Mouse (Mus musculus) kidney, embryonic 15.5 days (tissue): ENCODE results near the gene B3galnt1. TPM values are rescaled to one million over a fixed set of nuclear protein-coding genes. Genes with fewer than 3 reads are reported as not detected.

Experiments
- ATAC-seq: fragments of 200-750 bp; cut with Nextera tagmentation; replicated peaks from 2 replicates; pipeline ENCODE4 v1.8.0; 2017; ENCODE audit warnings: moderate TSS enrichment; ENCODE audit not compliant: low FRiP score
- H3K27ac ChIP-seq: fragments of 300-500 bp; sonication (generic); 2 replicates; pipeline ENCODE4 v1.5.1; 2015; ENCODE audit warnings: mild to moderate bottlenecking, inconsistent platforms
- H3K27me3 ChIP-seq: fragments of 300-500 bp; sonication (generic); 2 replicates; pipeline ENCODE4 v1.6.1; 2015; ENCODE audit warnings: inconsistent platforms
- H3K36me3 ChIP-seq: fragments of 300-500 bp; sonication (generic); 2 replicates; pipeline ENCODE4 v1.6.1; 2015; ENCODE audit warnings: inconsistent platforms
- H3K4me1 ChIP-seq: fragments of 300-500 bp; sonication (generic); 2 replicates; pipeline ENCODE4 v1.6.1; 2015; ENCODE audit warnings: inconsistent platforms
- H3K4me2 ChIP-seq: fragments of 300-500 bp; sonication (generic); 2 replicates; pipeline ENCODE4 v1.6.1; 2015; ENCODE audit warnings: moderate library complexity, mild to moderate bottlenecking, inconsistent platforms
- H3K4me3 ChIP-seq: fragments of 300-500 bp; sonication (generic); replicated peaks from 2 replicates; pipeline ENCODE4 v1.5.1; 2015; ENCODE audit warnings: mild to moderate bottlenecking, inconsistent platforms
- H3K9ac ChIP-seq: fragments of 300-500 bp; sonication (generic); 2 replicates; pipeline ENCODE4 v1.6.1; 2015; ENCODE audit warnings: mild to moderate bottlenecking, inconsistent platforms
- H3K9me3 ChIP-seq: fragments of 300-500 bp; sonication (generic); replicated peaks from 2 replicates; pipeline ENCODE4 v1.6.1; 2016; ENCODE audit warnings: inconsistent platforms
- WGBS: fragments of 180-500 bp; shearing (Covaris S2); methylation state at CpG from one replicate; pipeline ENCODE4 v1.1.7; 2015; ENCODE audit warnings: mixed read lengths; 5-methylcytosine and 5-hydroxymethylcytosine counted together
- polyA plus RNA-seq: library from polyadenylated mRNA; unstranded; fragments of >200 nt; fragmentation: Nextera tagmentation; extraction: Ambion mirVana; gene quantifications from 2 replicates; pipeline ENCODE4 v1.2.1, GENCODE M21; 2015

Gene B3galnt1
- polyA plus RNA-seq, 1 experiment from 2014 or later: 34.0 TPM

- no peak for ATAC-seq
- H3K9ac ChIP-seq: no peak overlapping the region
- peaks cover 10% of the 10 kb centered on the region for H3K4me1 ChIP-seq
- no peaks in the 10 kb centered on the region for H3K27me3 ChIP-seq
- H3K36me3 ChIP-seq: no peaks in the 10 kb centered on the region
- WGBS: 69% methylated on average over 7 of the region's 7 CpGs
- no peaks in the 10 kb centered on the region for H3K9me3 ChIP-seq
- no peak overlapping the region for H3K4me2 ChIP-seq
- no peak overlapping the region for H3K27ac ChIP-seq
- no peak overlapping the region for H3K4me3 ChIP-seq
Measured at GRCm38 (mm10) chr3:69559975-69560330, 38.8 kb downstream of the B3galnt1 start.

- H3K36me3 ChIP-seq: no peaks in the 10 kb centered on the region
- no peak overlapping the region for H3K9ac ChIP-seq
- H3K27me3 ChIP-seq: no peaks in the 10 kb centered on the region
- peaks cover 10% of the 10 kb centered on the region for H3K4me1 ChIP-seq
- no peaks in the 10 kb centered on the region for H3K9me3 ChIP-seq
- WGBS: 59% methylated on average over 6 of the region's 6 CpGs
- H3K27ac ChIP-seq: no peak overlapping the region
- no peak overlapping the region for H3K4me2 ChIP-seq
- no peak overlapping the region for H3K4me3 ChIP-seq
- no peak for ATAC-seq
Measured at GRCm38 (mm10) chr3:69559316-69559974, 39.3 kb downstream of the B3galnt1 start.

- no peaks in the 10 kb centered on the region for H3K36me3 ChIP-seq
- H3K4me2 ChIP-seq: no peak overlapping the region
- ATAC-seq: no peak
- H3K4me1 ChIP-seq: peaks cover 10% of the 10 kb centered on the region
- H3K27ac ChIP-seq: no peak overlapping the region
- H3K27me3 ChIP-seq: no peaks in the 10 kb centered on the region
- no peak overlapping the region for H3K4me3 ChIP-seq
- WGBS: 82% methylated on average over 12 of the region's 12 CpGs
- no peaks in the 10 kb centered on the region for H3K9me3 ChIP-seq
- H3K9ac ChIP-seq: no peak overlapping the region
Measured at GRCm38 (mm10) chr3:69556092-69556778, 42.5 kb downstream of the B3galnt1 start.

GRCm38 (mm10) chr3:69555511-69555910 lies 43.2 kb downstream of the B3galnt1 start:
- H3K27ac ChIP-seq: no peak overlapping the region
- H3K36me3 ChIP-seq: no peaks in the 10 kb centered on the region
- H3K4me3 ChIP-seq: no peak overlapping the region
- no peak overlapping the region for H3K9ac ChIP-seq
- peaks cover 10% of the 10 kb centered on the region for H3K4me1 ChIP-seq
- no peaks in the 10 kb centered on the region for H3K9me3 ChIP-seq
- no peaks in the 10 kb centered on the region for H3K27me3 ChIP-seq
- WGBS: 87% methylated on average over 6 of the region's 6 CpGs
- no peak for ATAC-seq
- no peak overlapping the region for H3K4me2 ChIP-seq

GRCm38 (mm10) chr3:69549602-69550001 lies 49.2 kb downstream of the B3galnt1 start:
- 84% methylated on average over 4 of the region's 4 CpGs for WGBS
- Histone ChIP-seq H3K27ac (no peak overlapping the region), H3K27me3 (no peaks in the 10 kb centered on the region), H3K4me1 (no peaks in the 10 kb centered on the region), H3K9me3 (no peaks in the 10 kb centered on the region), H3K4me2 (no peak overlapping the region), H3K9ac (no peak overlapping the region), H3K4me3 (no peak overlapping the region), H3K36me3 (no peaks in the 10 kb centered on the region)
- no peak for ATAC-seq

- H3K4me3 ChIP-seq: no peak overlapping the region
- H3K27ac ChIP-seq: no peak overlapping the region
- no peaks in the 10 kb centered on the region for H3K27me3 ChIP-seq
- H3K9ac ChIP-seq: no peak overlapping the region
- H3K4me1 ChIP-seq: no peaks in the 10 kb centered on the region
- ATAC-seq: no peak
- H3K36me3 ChIP-seq: no peaks in the 10 kb centered on the region
- H3K9me3 ChIP-seq: no peaks in the 10 kb centered on the region
- H3K4me2 ChIP-seq: no peak overlapping the region
- WGBS: 75% methylated on average over 22 of the region's 22 CpGs
Measured at GRCm38 (mm10) chr3:69548704-69549455, 49.9 kb downstream of the B3galnt1 start.

GRCm38 (mm10) chr3:69545017-69545416 lies 53.7 kb downstream of the B3galnt1 start:
- Histone ChIP-seq H3K27ac (no peak overlapping the region), H3K9ac (no peak overlapping the region), H3K4me2 (no peak overlapping the region), H3K9me3 (no peaks in the 10 kb centered on the region), H3K4me3 (no peak overlapping the region), H3K4me1 (no peaks in the 10 kb centered on the region), H3K36me3 (no peaks in the 10 kb centered on the region), H3K27me3 (no peaks in the 10 kb centered on the region)
- 87% methylated on average over 5 of the region's 5 CpGs for WGBS
- no peak for ATAC-seq

GRCm38 (mm10) chr3:69543730-69544129 lies 55.0 kb downstream of the B3galnt1 start:
- H3K9ac ChIP-seq: no peak overlapping the region
- WGBS: 91% methylated on average over 1 of the region's 1 CpGs
- no peak overlapping the region for H3K4me3 ChIP-seq
- no peaks in the 10 kb centered on the region for H3K27me3 ChIP-seq
- H3K36me3 ChIP-seq: no peaks in the 10 kb centered on the region
- no peak overlapping the region for H3K4me2 ChIP-seq
- ATAC-seq: no peak
- no peaks in the 10 kb centered on the region for H3K9me3 ChIP-seq
- no peak overlapping the region for H3K27ac ChIP-seq
- H3K4me1 ChIP-seq: 0 out of 2 replicates have a peak, but pooled peaks cover 4% of the 10 kb centered on the region

- 0 out of 2 replicates have a peak, but pooled peaks cover 4% of the 10 kb centered on the region for H3K4me1 ChIP-seq
- 80% methylated on average over 8 of the region's 8 CpGs for WGBS
- H3K9me3 ChIP-seq: no peaks in the 10 kb centered on the region
- ATAC-seq: no peak
- no peaks in the 10 kb centered on the region for H3K36me3 ChIP-seq
- no peak overlapping the region for H3K4me3 ChIP-seq
- no peaks in the 10 kb centered on the region for H3K27me3 ChIP-seq
- no peak overlapping the region for H3K4me2 ChIP-seq
- H3K27ac ChIP-seq: no peak overlapping the region
- no peak overlapping the region for H3K9ac ChIP-seq
Measured at GRCm38 (mm10) chr3:69542962-69543361, 55.8 kb downstream of the B3galnt1 start.

- no peaks in the 10 kb centered on the region for H3K27me3 ChIP-seq
- no peak overlapping the region for H3K9ac ChIP-seq
- no peaks in the 10 kb centered on the region for H3K36me3 ChIP-seq
- 0 out of 2 replicates have a peak overlapping the region, but pooled peaks have one; percentile 27 for H3K27ac ChIP-seq
- H3K4me1 ChIP-seq: peaks cover 19% of the 10 kb centered on the region
- 0 out of 2 replicates have a peak overlapping the region, but pooled peaks have one; percentile 10 for H3K4me2 ChIP-seq
- no peak overlapping the region for H3K4me3 ChIP-seq
- WGBS: 50% methylated on average over 25 of the region's 25 CpGs
- ATAC-seq: peak; percentile 50; the same call in 1 of the 2 replicates
- no peaks in the 10 kb centered on the region for H3K9me3 ChIP-seq
Measured at GRCm38 (mm10) chr3:69535941-69536647, 62.7 kb downstream of the B3galnt1 start.

- Histone ChIP-seq H3K4me3 (no peak overlapping the region), H3K36me3 (no peaks in the 10 kb centered on the region), H3K9ac (no peak overlapping the region), H3K27ac (no peak overlapping the region), H3K4me1 (peaks cover 19% of the 10 kb centered on the region), H3K4me2 (no peak overlapping the region), H3K27me3 (no peaks in the 10 kb centered on the region), H3K9me3 (no peaks in the 10 kb centered on the region)
- 80% methylated on average over 10 of the region's 10 CpGs for WGBS
- ATAC-seq: no peak
Measured at GRCm38 (mm10) chr3:69535486-69535885, 63.3 kb downstream of the B3galnt1 start.

GRCm38 (mm10) chr3:69532687-69533086 lies 66.1 kb downstream of the B3galnt1 start:
- peaks cover 15% of the 10 kb centered on the region for H3K4me1 ChIP-seq

More at GRCm38 (mm10) chr3:69532687-69533086, 66.1 kb downstream of the B3galnt1 start:
- Histone ChIP-seq H3K4me2 (no peak overlapping the region), H3K9ac (no peak overlapping the region), H3K27ac (no peak overlapping the region), H3K9me3 (no peaks in the 10 kb centered on the region), H3K36me3 (no peaks in the 10 kb centered on the region), H3K27me3 (no peaks in the 10 kb centered on the region), H3K4me3 (no peak overlapping the region)
- ATAC-seq: no peak
- WGBS: 60% methylated on average over 4 of the region's 4 CpGs
